Mouse (Mus musculus) stomach, embryonic 16.5 days (tissue): ENCODE results near the gene Gm11239. TPM values are rescaled to one million over a fixed set of nuclear protein-coding genes. Genes with fewer than 3 reads are reported as not detected.
"Not testable (repeated sequence)": the region's sequence is repeated elsewhere in the genome, so short reads cannot be mapped to it uniquely, and the experiment has no call there.

ENCODE experiments used
- ATAC-seq: fragments of 200-750 bp; cut with Nextera tagmentation; 2 replicates; pipeline ENCODE4 v1.8.0; 2017; ENCODE audit warnings: moderate number of reproducible peaks, moderate TSS enrichment; ENCODE audit not compliant: insufficient read depth, low FRiP score
- H3K27ac ChIP-seq: fragments of 300-500 bp; sonication (generic); 2 replicates; pipeline ENCODE4 v1.5.1; 2014; ENCODE audit warnings: low read length
- H3K27me3 ChIP-seq: fragments of 300-500 bp; sonication (generic); 2 replicates; pipeline ENCODE4 v1.6.1; 2014; ENCODE audit warnings: low read length, control low read depth, mixed read lengths; ENCODE audit not compliant: control insufficient read depth, insufficient read depth
- H3K36me3 ChIP-seq: fragments of 300-500 bp; sonication (generic); 2 replicates; pipeline ENCODE4 v1.6.1; 2014; ENCODE audit warnings: low read length; ENCODE audit not compliant: control insufficient read depth, insufficient read depth
- H3K4me1 ChIP-seq: fragments of 300-500 bp; sonication (generic); 2 replicates; pipeline ENCODE4 v1.6.1; 2014; ENCODE audit warnings: low read length, control low read depth, mixed read lengths; ENCODE audit not compliant: control insufficient read depth, insufficient read depth
- H3K4me2 ChIP-seq: fragments of 300-500 bp; sonication (generic); 2 replicates; pipeline ENCODE4 v1.6.1; 2014; ENCODE audit warnings: low read depth, low read length, mixed read lengths
- H3K4me3 ChIP-seq: fragments of 300-500 bp; sonication (generic); replicated peaks from 2 replicates; pipeline ENCODE4 v1.5.1; 2014; ENCODE audit warnings: mild to moderate bottlenecking, low read length
- H3K9ac ChIP-seq: fragments of 300-500 bp; sonication (generic); 2 replicates; pipeline ENCODE4 v1.6.1; 2014; ENCODE audit warnings: low read length
- H3K9me3 ChIP-seq: fragments of 300-500 bp; sonication (generic); replicated peaks from 2 replicates; pipeline ENCODE4 v1.6.1; 2016; ENCODE audit warnings: low read length, control low read depth; ENCODE audit not compliant: control insufficient read depth
- WGBS: fragments of 180-500 bp; shearing (Covaris S2); extraction: QIAGEN DNeasy Blood & Tissue Kit; methylation state at CpG from one replicate; pipeline ENCODE4 v1.1.7; 2014; 5-methylcytosine and 5-hydroxymethylcytosine counted together
- polyA plus RNA-seq: library from polyadenylated mRNA; unstranded; fragments of >200 nt; fragmentation: Nextera tagmentation; extraction: Ambion mirVana; gene quantifications from 2 replicates; pipeline ENCODE4 v1.2.1, GENCODE M21; 2015

The Gm11239 gene
- not detected in 2 replicates for polyA plus RNA-seq

- ATAC-seq, H3K9ac ChIP-seq, H3K4me1 ChIP-seq, H3K4me3 ChIP-seq, H3K27me3 ChIP-seq, H3K27ac ChIP-seq, H3K36me3 ChIP-seq, H3K4me2 ChIP-seq, H3K9me3 ChIP-seq: not testable (repeated sequence)
- WGBS = no CpG with 5 or more reads among the region's 4 CpGs
Observed at GRCm38 (mm10) chr4:73668054-73668453, at the start of gene Gm11239. Gene Gm11239 (plus strand): TSS chr4:73668354.

GRCm38 (mm10) chr4:73622684-73623083 lies 45.5 kb upstream of the Gm11239 start, which contains the start of gene Gm11237:
Gene Gm11237 (plus strand): TSS chr4:73622984.
- H3K9ac ChIP-seq, H3K4me2 ChIP-seq, H3K9me3 ChIP-seq, ATAC-seq, H3K4me1 ChIP-seq, H3K36me3 ChIP-seq, H3K4me3 ChIP-seq, H3K27me3 ChIP-seq, H3K27ac ChIP-seq: not testable (repeated sequence)
- WGBS = no CpG with 5 or more reads among the region's 3 CpGs

- H3K9me3 ChIP-seq, H3K4me3 ChIP-seq, H3K4me2 ChIP-seq, ATAC-seq, H3K27me3 ChIP-seq, H3K27ac ChIP-seq, H3K4me1 ChIP-seq, H3K36me3 ChIP-seq, H3K9ac ChIP-seq: not testable (repeated sequence)
- no CpG with 5 or more reads among the region's 4 CpGs for WGBS
Observed at GRCm38 (mm10) chr4:73637821-73638220, 30.3 kb upstream of the Gm11239 start, which contains the start of gene Gm11236. Gene Gm11236 (plus strand): TSS chr4:73638121.

- H3K36me3 ChIP-seq, H3K4me2 ChIP-seq, H3K4me1 ChIP-seq, H3K27ac ChIP-seq, H3K9me3 ChIP-seq, ATAC-seq, H3K9ac ChIP-seq, H3K4me3 ChIP-seq, H3K27me3 ChIP-seq: not testable (repeated sequence)
- WGBS = 78% methylated on average over 4 of the region's 4 CpGs
Observed at GRCm38 (mm10) chr4:73661864-73662263, 6.3 kb upstream of the Gm11239 start.

GRCm38 (mm10) chr4:73683216-73683615 lies 15.1 kb downstream of the Gm11239 start, which contains the start of gene Gm428:
Gene Gm428 (plus strand): TSS chr4:73683516.
- no CpG with 5 or more reads among the region's 4 CpGs for WGBS

GRCm38 (mm10) chr4:73718761-73719160 lies 50.6 kb downstream of the Gm11239 start:
- no peaks in the 10 kb centered on the region for H3K4me1 ChIP-seq
- H3K9me3 ChIP-seq = no peaks in the 10 kb centered on the region
- H3K4me2 ChIP-seq = no peak overlapping the region
- no peak overlapping the region for H3K9ac ChIP-seq
- H3K27ac ChIP-seq = no peak overlapping the region
- H3K4me3 ChIP-seq = no peak overlapping the region
- H3K36me3 ChIP-seq = no peaks in the 10 kb centered on the region
- H3K27me3 ChIP-seq = no peaks in the 10 kb centered on the region
- ATAC-seq = no peak
- WGBS = 83% methylated on average over 1 of the region's 1 CpGs

More at GRCm38 (mm10) chr4:73683216-73683615, 15.1 kb downstream of the Gm11239 start, which contains the start of gene Gm428:
- ATAC-seq, H3K27me3 ChIP-seq, H3K9ac ChIP-seq, H3K27ac ChIP-seq, H3K4me3 ChIP-seq, H3K4me1 ChIP-seq, H3K9me3 ChIP-seq, H3K4me2 ChIP-seq, H3K36me3 ChIP-seq: not testable (repeated sequence)

- Histone ChIP-seq H3K9ac (no peak overlapping the region), H3K27ac (no peak overlapping the region), H3K27me3 (no peaks in the 10 kb centered on the region), H3K4me1 (no peaks in the 10 kb centered on the region), H3K4me3 (no peak overlapping the region), H3K9me3 (no peaks in the 10 kb centered on the region), H3K36me3 (no peaks in the 10 kb centered on the region), H3K4me2 (no peak overlapping the region)
- ATAC-seq = no peak
Observed at GRCm38 (mm10) chr4:73719819-73720218, 51.7 kb downstream of the Gm11239 start.

Other genes starting within 250 kb of the Gm11239 start
- not detected in 2 replicates for gene Gm11238, start 60.5 kb upstream of the Gm11239 start, polyA plus RNA-seq
- gene Gm11237, start 45.4 kb upstream of the Gm11239 start, polyA plus RNA-seq = not detected in 2 replicates
- not detected in 2 replicates for gene Gm11236, start 30.2 kb upstream of the Gm11239 start, polyA plus RNA-seq
- gene Gm428, start 15.2 kb downstream of the Gm11239 start, polyA plus RNA-seq = not detected in 2 replicates
- gene Rasef, start 122.6 kb downstream of the Gm11239 start, polyA plus RNA-seq = 9.8 and 10.8 TPM in 2 replicates
- gene Gm11758, start 207.9 kb downstream of the Gm11239 start, polyA plus RNA-seq = not detected in 2 replicates
- not detected in 2 replicates for gene Gm11757, start 222.8 kb downstream of the Gm11239 start, polyA plus RNA-seq
- gene Gm13871, start 237.6 kb downstream of the Gm11239 start, polyA plus RNA-seq = not detected in 2 replicates